Mouse (Mus musculus) small intestine, adult 2 months (tissue): Measurements from ENCODE around the gene Plgrkt. TPM values are rescaled to one million over a fixed set of nuclear protein-coding genes. Genes with fewer than 3 reads are reported as not detected.

Experiments used
- H3K27ac ChIP-seq: fragments of 200-500 bp; 2 replicates; pipeline ENCODE4 v1.5.1; 2012; ENCODE audit warnings: low read depth, low read length, control low read depth, inconsistent platforms; ENCODE audit not compliant: insufficient read depth
- H3K27me3 ChIP-seq: fragments of 200-500 bp; 2 replicates; pipeline ENCODE4 v1.6.1; 2012; ENCODE audit warnings: mild to moderate bottlenecking, moderate library complexity, low read length, inconsistent platforms; ENCODE audit not compliant: control insufficient read depth, insufficient read depth
- H3K36me3 ChIP-seq: fragments of 200-500 bp; 2 replicates; pipeline ENCODE4 v1.6.1; 2012; ENCODE audit warnings: mild to moderate bottlenecking, low read length, control low read depth, inconsistent platforms; ENCODE audit not compliant: control insufficient read depth, insufficient read depth
- H3K4me1 ChIP-seq: fragments of 200-500 bp; 2 replicates; pipeline ENCODE4 v1.6.1; 2012; ENCODE audit warnings: low read length, inconsistent platforms, mixed read lengths; ENCODE audit not compliant: control insufficient read depth, insufficient read depth, insufficient read length
- H3K4me3 ChIP-seq: fragments of 200-500 bp; 2 replicates; pipeline ENCODE4 v1.5.1; 2012; ENCODE audit warnings: low read depth, mild to moderate bottlenecking, control low read depth, inconsistent platforms, low read length, moderate library complexity
- CTCF ChIP-seq: fragments of 200-500 bp; IDR thresholded peaks from 2 replicates; pipeline ENCODE4 v1.5.1; 2012; ENCODE audit warnings: low read depth, mild to moderate bottlenecking, control low read depth, inconsistent platforms, low read length, moderate library complexity, mixed read lengths; ENCODE audit not compliant: insufficient replicate concordance, insufficient read length; ENCODE audit errors: extremely low read depth
- POLR2A ChIP-seq: fragments of 200-500 bp; IDR thresholded peaks from 2 replicates; pipeline ENCODE4 v1.6.1; 2012; ENCODE audit warnings: low read depth, mild to moderate bottlenecking, control low read depth, inconsistent platforms, low read length, moderate library complexity
- WGBS: fragments of 180-500 bp; shearing (Covaris S2); methylation state at CpG from one replicate; pipeline ENCODE4 v1.1.7; 2018; 5-methylcytosine and 5-hydroxymethylcytosine counted together
- polyA plus RNA-seq: library from polyadenylated mRNA; depleted of rRNA; stranded (reverse); fragments of >200 nt; gene quantifications from 2 replicates; pipeline ENCODE4 v1.2.3, GENCODE M21; 2012

Plgrkt gene
- polyA plus RNA-seq, 1 experiment: 25.6 TPM

GRCm38 (mm10) chr19:29383368-29383767 is 16.2 kb upstream of the Plgrkt start:
- H3K27ac ChIP-seq: no peak overlapping the region
- H3K27me3 ChIP-seq: no peaks in the 10 kb centered on the region
- WGBS: 84% methylated on average over 5 of the region's 5 CpGs
- no peak overlapping the region for H3K4me3 ChIP-seq
- TF ChIP-seq CTCF (no peak), POLR2A (no peak)
- H3K36me3 ChIP-seq: peaks cover 5% of the 10 kb centered on the region; the same call in 1 of the 2 replicates
- no peaks in the 10 kb centered on the region; the same call in 1 of the 2 replicates for H3K4me1 ChIP-seq

- WGBS: 81% methylated on average over 14 of the region's 14 CpGs
- Histone ChIP-seq H3K36me3 (peaks cover 3% of the 10 kb centered on the region), H3K27me3 (no peaks in the 10 kb centered on the region), H3K4me3 (no peak overlapping the region), H3K27ac (no peak overlapping the region), H3K4me1 (no peaks in the 10 kb centered on the region; the same call in 1 of the 2 replicates)
- TF ChIP-seq POLR2A: no peak
- TF ChIP-seq CTCF: no peak
Observed at GRCm38 (mm10) chr19:29379839-29380603, 12.8 kb upstream of the Plgrkt start.

DNA sequence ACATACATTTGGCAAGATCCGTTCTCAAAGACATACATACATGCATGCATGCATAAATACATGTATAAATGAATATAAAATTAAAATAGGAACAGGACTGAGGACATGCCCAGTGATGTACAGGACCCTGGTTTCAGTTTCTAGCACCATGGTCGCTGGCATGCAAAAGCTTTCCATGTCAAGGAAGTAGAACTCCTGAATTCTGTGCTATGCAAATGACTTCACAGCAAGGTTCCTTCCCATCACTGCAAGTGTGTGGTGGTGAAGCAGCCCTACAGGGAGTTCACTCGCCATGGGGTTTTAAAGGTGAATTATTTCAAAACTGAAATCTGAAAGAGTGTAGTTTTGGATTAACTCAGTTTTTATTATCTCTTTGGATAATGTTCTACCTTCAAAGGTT is 9.2 kb upstream of the Plgrkt start:
- H3K27me3 ChIP-seq: no peaks in the 10 kb centered on the region
- no peak overlapping the region for H3K4me3 ChIP-seq
- H3K36me3 ChIP-seq: peaks cover 6% of the 10 kb centered on the region
- 70% methylated on average over 3 of the region's 3 CpGs for WGBS
- H3K4me1 ChIP-seq: peaks cover 3% of the 10 kb centered on the region
- H3K27ac ChIP-seq: no peak overlapping the region
- TF ChIP-seq POLR2A (no peak), CTCF (no peak)

- Histone ChIP-seq H3K4me1 (peaks cover 3% of the 10 kb centered on the region), H3K27ac (no peak overlapping the region), H3K27me3 (no peaks in the 10 kb centered on the region), H3K4me3 (no peak overlapping the region), H3K36me3 (peaks cover 6% of the 10 kb centered on the region)
- TF ChIP-seq POLR2A (no peak), CTCF (no peak)
- 85% methylated on average over 9 of the region's 9 CpGs for WGBS
Observed at GRCm38 (mm10) chr19:29374947-29375346, 7.8 kb upstream of the Plgrkt start.

- Histone ChIP-seq H3K36me3 (peaks cover 6% of the 10 kb centered on the region), H3K4me1 (peaks cover 7% of the 10 kb centered on the region), H3K27me3 (no peaks in the 10 kb centered on the region), H3K27ac (no peak overlapping the region), H3K4me3 (no peak overlapping the region)
- TF ChIP-seq POLR2A: no peak
- TF ChIP-seq CTCF: no peak
- WGBS: 80% methylated on average over 11 of the region's 11 CpGs
Observed at GRCm38 (mm10) chr19:29373438-29373837, 6.2 kb upstream of the Plgrkt start.

DNA sequence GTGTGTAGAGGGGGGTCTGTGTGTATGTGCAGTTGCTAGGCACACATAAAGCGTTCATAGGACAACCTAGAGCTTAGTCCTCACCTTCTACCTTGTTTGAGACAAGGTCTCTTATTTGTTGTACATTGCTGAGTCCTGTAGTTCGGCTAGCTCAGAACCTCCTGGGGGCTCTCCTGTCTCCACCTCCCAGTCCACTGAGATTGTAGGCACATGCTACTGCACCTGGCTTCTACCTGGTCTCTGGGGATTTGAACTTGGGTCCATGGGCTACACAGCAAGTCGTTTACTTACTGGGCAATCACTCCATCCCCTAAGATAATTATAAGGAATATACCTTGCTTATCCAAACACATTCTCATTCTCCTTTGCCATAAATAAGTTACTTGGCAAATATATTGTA is 5.4 kb upstream of the Plgrkt start:
- H3K4me1 ChIP-seq: peaks cover 7% of the 10 kb centered on the region
- H3K27me3 ChIP-seq: no peaks in the 10 kb centered on the region
- H3K4me3 ChIP-seq: no peak overlapping the region
- no peak overlapping the region for H3K27ac ChIP-seq
- TF ChIP-seq CTCF (no peak), POLR2A (no peak)
- 67% methylated on average over 3 of the region's 3 CpGs for WGBS
- H3K36me3 ChIP-seq: peaks cover 6% of the 10 kb centered on the region

DNA sequence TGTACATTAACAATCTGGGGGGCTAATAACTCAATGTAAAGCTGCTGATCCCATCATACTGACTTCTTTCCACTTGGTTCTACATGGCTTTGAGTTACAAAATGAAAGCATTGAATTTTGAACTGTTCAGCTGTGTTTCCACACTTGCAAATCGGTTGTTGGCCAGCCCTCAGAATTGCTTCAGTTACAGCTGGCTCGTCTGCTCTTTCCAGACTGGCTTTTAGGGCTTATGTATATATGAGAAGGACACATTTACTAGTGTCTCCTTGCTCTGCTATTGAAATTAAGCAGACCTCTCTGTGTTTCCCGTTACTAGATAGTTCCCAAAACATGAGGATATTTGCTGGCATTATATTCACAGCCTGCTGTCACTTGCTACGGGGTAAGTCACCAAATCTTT is 4.9 kb upstream of the Plgrkt start:
- H3K27me3 ChIP-seq: no peaks in the 10 kb centered on the region
- H3K4me1 ChIP-seq: peaks cover 7% of the 10 kb centered on the region
- peak overlapping the region; percentile 13 for H3K27ac ChIP-seq
- H3K36me3 ChIP-seq: peaks cover 6% of the 10 kb centered on the region
- H3K4me3 ChIP-seq: no peak overlapping the region
- TF ChIP-seq POLR2A: no peak
- TF ChIP-seq CTCF: no peak
- WGBS: 22% methylated on average over 4 of the region's 4 CpGs
